In genomic region chr5:31048763-31049641, GRCm38 (mm10) we compare ENCODE assay signal across 8 mouse cellular contexts. TPM values are rescaled to one million over a fixed set of nuclear protein-coding genes. Genes with fewer than 3 reads are reported as not detected.
DNase-seq lines count a peak whose midpoint lies in the region; ATAC-seq and TF ChIP-seq lines count a peak whose summit lies in the region.

Gene Slc5a6 (minus strand): TSS chr5:31048924.

- H3K4me3 ChIP-seq in MEL (ENCODE audit: control insufficient read depth in 1 of 2, insufficient read depth in 1 of 2, low read depth in 2 of 2, low read length in 2 of 2) = peak within 1 kb of the TSS; percentile 74 to 95
- H3K4me3 ChIP-seq in hindbrain, embryonic 10.5 days = peak within 1 kb of the TSS; percentile 65
- peak within 1 kb of the TSS; percentile 86 for H3K4me3 ChIP-seq in lung, embryonic 16.5 days (ENCODE audit: low read length)

- TF ChIP-seq EP300 in MEL (IDR thresholded peaks at IDR 0.05; ENCODE audit: low read depth in 1 of 2, low read length in 2 of 2) = no peak

- no peak; the same call in 1 of the 2 replicates for TF ChIP-seq RAD21 in MEL (IDR thresholded peaks at IDR 0.05; ENCODE audit: low read depth, low read length)

- H3K4me2 ChIP-seq in lung, embryonic 16.5 days (ENCODE audit: low read depth, low read length) = peak within 1 kb of the TSS; percentile 88

- H3K4me1 ChIP-seq in MEL (ENCODE audit: control insufficient read depth in 1 of 2, insufficient read depth in 2 of 2, low read length in 2 of 2) = peaks cover 5 to 17% of the 10 kb centered on the region in 2 experiments
- H3K4me1 ChIP-seq in hindbrain, embryonic 10.5 days (replicated peaks) = peaks cover 10% of the 10 kb centered on the region
- H3K4me1 ChIP-seq in lung, embryonic 16.5 days (replicated peaks; ENCODE audit: control insufficient read depth, insufficient read depth, low read length) = peaks cover 12% of the 10 kb centered on the region; the same call in 1 of the 2 replicates

- under 1% methylated on average over 23 of the region's 23 CpGs for WGBS in hindbrain, embryonic 10.5 days
- under 1% methylated on average over 23 of the region's 23 CpGs for WGBS in lung, embryonic 16.5 days

- ATAC-seq in erythroid progenitor cell, adult 5-6 weeks (replicated peaks; ENCODE audit: low FRiP score, poor library complexity, severe bottlenecking) = peak; percentile 49
- peak; percentile 48 for ATAC-seq in lung, embryonic 16.5 days (ENCODE audit: low read depth)

- H3K9me3 ChIP-seq in MEL (replicated peaks; ENCODE audit: insufficient read depth, low read length) = no peaks in the 10 kb centered on the region
- H3K9me3 ChIP-seq in hindbrain, embryonic 10.5 days = no peaks in the 10 kb centered on the region
- H3K9me3 ChIP-seq in lung, embryonic 16.5 days (ENCODE audit: control insufficient read depth, low read length) = no peaks in the 10 kb centered on the region

- peak; percentile 90 for DNase-seq in MEL (ENCODE audit: low read depth, low spot score)
- peak; percentile 82 for DNase-seq in brain, embryonic 14.5 days (ENCODE audit: low read depth)
- peak; percentile 58 for DNase-seq in hindbrain, embryonic 10.5 days (ENCODE audit: low spot score)
- peak; percentile 32 for DNase-seq in layer of hippocampus, adult 9-11 months
- DNase-seq in ovary, adult 18-20 months (ENCODE audit: low spot score) = peak; percentile 14
- peak; percentile 67 for DNase-seq in yolk sac, embryonic 10.5 days (ENCODE audit: low spot score)

- H3K27ac ChIP-seq in MEL (ENCODE audit: control insufficient read depth, low read depth, low read length) = peak within 1 kb of the TSS; percentile 90
- H3K27ac ChIP-seq in hindbrain, embryonic 10.5 days = peak within 1 kb of the TSS; percentile 91
- H3K27ac ChIP-seq in lung, embryonic 16.5 days (ENCODE audit: low read length) = peak within 1 kb of the TSS; percentile 99

- peaks cover 6% of the 10 kb centered on the region for H3K79me2 ChIP-seq in MEL (ENCODE audit: control insufficient read depth, insufficient read depth, low read length, poor library complexity)

- H3K36me3 ChIP-seq in MEL (ENCODE audit: control insufficient read depth in 1 of 2, insufficient read depth in 2 of 2, low read length in 2 of 2) = peaks cover 0 to 18% of the 10 kb centered on the region in 2 experiments; a peak in 2 of 4 replicates
- 0 out of 2 replicates have a peak, but pooled peaks cover 9% of the 10 kb centered on the region for H3K36me3 ChIP-seq in hindbrain, embryonic 10.5 days
- peaks cover 7% of the 10 kb centered on the region for H3K36me3 ChIP-seq in lung, embryonic 16.5 days (ENCODE audit: control insufficient read depth, insufficient read depth, low read length)

- H3K9ac ChIP-seq in MEL (ENCODE audit: control insufficient read depth, low read depth, low read length, poor library complexity, severe bottlenecking) = peak within 1 kb of the TSS; percentile 96
- peak within 1 kb of the TSS; percentile 96 for H3K9ac ChIP-seq in lung, embryonic 16.5 days (ENCODE audit: low read length)

- TF ChIP-seq CTCF in MEL (IDR thresholded peaks at IDR 0.05 in 2 of 3, conservative IDR thresholded peaks at IDR 0.05 in 1 of 3; ENCODE audit: control insufficient read depth in 1 of 3, insufficient read depth in 1 of 3, low read depth in 2 of 3, low read length in 3 of 3, poor library complexity in 1 of 3, severe bottlenecking in 1 of 3) = peak; percentile 46 to 70 (median 62)
- TF ChIP-seq CTCF in brain, embryonic 14.5 days (IDR thresholded peaks at IDR 0.05; ENCODE audit: borderline replicate concordance, extremely low read depth, insufficient read depth, insufficient read length) = peak; percentile 61; the same call in 1 of the 2 replicates

- H3K27me3 ChIP-seq in MEL (ENCODE audit: control insufficient read depth in 1 of 2, insufficient read depth in 2 of 2, low read length in 2 of 2) = no peaks in the 10 kb centered on the region
- H3K27me3 ChIP-seq in hindbrain, embryonic 10.5 days (ENCODE audit: insufficient read depth, poor library complexity, severe bottlenecking) = no peaks in the 10 kb centered on the region
- no peaks in the 10 kb centered on the region for H3K27me3 ChIP-seq in lung, embryonic 16.5 days (ENCODE audit: control insufficient read depth, insufficient read depth, low read depth, low read length)

- TF ChIP-seq POLR2A in MEL (IDR thresholded peaks at IDR 0.05; ENCODE audit: control insufficient read depth in 1 of 2, insufficient read depth in 1 of 2, low read depth in 1 of 2, low read length in 2 of 2, poor library complexity in 1 of 2) = no peak
- TF ChIP-seq POLR2A in brain, embryonic 14.5 days (IDR thresholded peaks at IDR 0.05; ENCODE audit: borderline replicate concordance, extremely low read depth, insufficient read depth, insufficient read length, poor library complexity, severe bottlenecking) = no peak

TF ChIP-seq in MEL, 35 proteins besides CTCF, POLR2A, EP300 and RAD21:
- TF ChIP-seq HCFC1 (IDR thresholded peaks at IDR 0.05; ENCODE audit: low read depth, low read length) (peak; percentile 68), JUND (IDR thresholded peaks at IDR 0.05; ENCODE audit: low read depth, low read length) (no peak), CHD1 (IDR thresholded peaks at IDR 0.05; ENCODE audit: low read depth, low read length) (peak; percentile 71; the same call in 1 of the 2 replicates), UBTF (IDR thresholded peaks at IDR 0.05; ENCODE audit: borderline replicate concordance, insufficient read depth, low read depth, low read length) (peak; percentile 83; the same call in 1 of the 2 replicates), ZC3H11A (IDR thresholded peaks at IDR 0.05; ENCODE audit: low read depth, low read length) (no peak), MYC (IDR thresholded peaks at IDR 0.05; ENCODE audit: low read depth, low read length) (peak; percentile 86), MXI1 (IDR thresholded peaks at IDR 0.05; ENCODE audit: low read depth, low read length) (peak; percentile 71), BHLHE40 (IDR thresholded peaks at IDR 0.05; ENCODE audit: borderline replicate concordance, low read depth, low read length) (no peak), ZNF384 (IDR thresholded peaks at IDR 0.05; ENCODE audit: low read depth, low read length) (peak; percentile 90), MAZ (IDR thresholded peaks at IDR 0.05; ENCODE audit: low read depth, low read length) (0 out of 2 replicates have a peak, but pooled peaks have one; percentile 28), GATA1 (IDR thresholded peaks at IDR 0.05; ENCODE audit: low read depth, low read length) (peak; percentile 74; the same call in 1 of the 2 replicates), SMC3 (IDR thresholded peaks at IDR 0.05; ENCODE audit: low read depth, low read length) (0 out of 2 replicates have a peak, but pooled peaks have one; percentile 13)

RNA-seq across cellular contexts. Expression of gene Slc5a6, which starts in this region (rescaled TPM):
- 25.6 and 34.5 TPM in 2 replicates for total RNA-seq in MEL (2012; rRNA removed)
- polyA plus RNA-seq in MEL (2012; ENCODE audit: insufficient read depth in 1 of 2, insufficient read length in 2 of 2, low read depth in 1 of 2, low replicate concordance in 2 of 2, missing spikeins in 1 of 2) = 10 to 100 TPM in 1 of 2 experiments, not detected in 1; 41.7 TPM
- 40.7 and 44.5 TPM in 2 replicates for polyA plus RNA-seq in brain, embryonic 14.5 days (2012; rRNA removed)
- not detected in 2 replicates for total RNA-seq in erythroid progenitor cell, adult 5-6 weeks (2015; ENCODE audit: low replicate concordance)
- total RNA-seq in erythroid progenitor cell, adult 5-6 weeks (2017; ENCODE audit: low replicate concordance) = not detected in 2 replicates
- polyA plus RNA-seq in hindbrain, embryonic 10.5 days (2016; fragmentation: Nextera tagmentation; extraction: Ambion mirVana) = 8.1 and 10.1 TPM in 2 replicates
- polyA plus RNA-seq in lung, embryonic 16.5 days (2015; fragmentation: Nextera tagmentation; extraction: Ambion mirVana) = 6.1 and 8.2 TPM in 2 replicates

Comparison
In these comparisons a context has a peak if more than half of its experiments do, and no peak if none do; other contexts are left out.
1. Peak in every context shown above with its lines: DNase-seq, ATAC-seq, H3K4me3 ChIP-seq and H3K27ac ChIP-seq.
2. RNA of gene Slc5a6 (total RNA-seq): 25.6 to 34.5 TPM in MEL; not detected in erythroid progenitor cell, adult 5-6 weeks; every median in the first group is over 10 times any median in the second.
3. Peak in ATAC-seq in erythroid progenitor cell, adult 5-6 weeks; RNA of the gene not detected or under 1 TPM.
4. DNase-seq: peak in every context shown above with its lines; median percentile 90 in MEL; 82 in brain, embryonic 14.5 days; 67 in yolk sac, embryonic 10.5 days; 58 in hindbrain, embryonic 10.5 days; 32 in layer of hippocampus, adult 9-11 months; 14 in ovary, adult 18-20 months.